Mouse (Mus musculus) neural tube, embryonic 13.5 days (tissue): ENCODE results near the gene Tor3a. TPM values are rescaled to one million over a fixed set of nuclear protein-coding genes. Genes with fewer than 3 reads are reported as not detected.

Experiments used
- ATAC-seq: fragments of 200-750 bp; cut with Nextera tagmentation; 2 replicates; pipeline ENCODE4 v1.8.0; 2017; ENCODE audit warnings: low read depth, mild to moderate bottlenecking, moderate TSS enrichment, moderate library complexity
- H3K27ac ChIP-seq: fragments of 300-500 bp; sonication (generic); replicated peaks from 2 replicates; pipeline ENCODE4 v1.5.1; 2015; ENCODE audit warnings: moderate library complexity, mild to moderate bottlenecking, inconsistent platforms
- H3K27me3 ChIP-seq: fragments of 300-500 bp; sonication (generic); 2 replicates; pipeline ENCODE4 v1.6.1; 2015; ENCODE audit warnings: mild to moderate bottlenecking, inconsistent platforms
- H3K36me3 ChIP-seq: fragments of 300-500 bp; sonication (generic); 2 replicates; pipeline ENCODE4 v1.6.1; 2015; ENCODE audit warnings: mild to moderate bottlenecking, inconsistent platforms
- H3K4me1 ChIP-seq: fragments of 300-500 bp; sonication (generic); replicated peaks from 2 replicates; pipeline ENCODE4 v1.6.1; 2015; ENCODE audit warnings: inconsistent platforms
- H3K4me2 ChIP-seq: fragments of 300-500 bp; sonication (generic); 2 replicates; pipeline ENCODE4 v1.6.1; 2015; ENCODE audit warnings: inconsistent platforms, mild to moderate bottlenecking, moderate library complexity
- H3K4me3 ChIP-seq: fragments of 300-500 bp; sonication (generic); 2 replicates; pipeline ENCODE4 v1.5.1; 2015; ENCODE audit warnings: mild to moderate bottlenecking, inconsistent platforms
- H3K9ac ChIP-seq: fragments of 300-500 bp; sonication (generic); 2 replicates; pipeline ENCODE4 v1.6.1; 2015; ENCODE audit warnings: moderate library complexity, mild to moderate bottlenecking, inconsistent platforms
- H3K9me3 ChIP-seq: fragments of 300-500 bp; sonication (generic); 2 replicates; pipeline ENCODE4 v1.6.1; 2016; ENCODE audit warnings: inconsistent platforms
- WGBS: fragments of 180-500 bp; shearing (Covaris S2); methylation state at CpG from one replicate; pipeline ENCODE4 v1.1.7; 2015; 5-methylcytosine and 5-hydroxymethylcytosine counted together
- polyA plus RNA-seq: library from polyadenylated mRNA; unstranded; fragments of >200 nt; fragmentation: Nextera tagmentation; extraction: Ambion mirVana; gene quantifications from 2 replicates; pipeline ENCODE4 v1.2.1, GENCODE M21; 2015

Tor3a gene
- polyA plus RNA-seq, 1 experiment from 2014 or later: 3.2 TPM

- WGBS: 85% methylated on average over 3 of the region's 3 CpGs
- no peak overlapping the region for H3K4me3 ChIP-seq
Observed at GRCm38 (mm10) chr1:156620951-156621350, 53.2 kb downstream of the Tor3a start.

GRCm38 (mm10) chr1:156620292-156620909 is 53.8 kb downstream of the Tor3a start:
- H3K27me3 ChIP-seq: no peaks in the 10 kb centered on the region
- no peaks in the 10 kb centered on the region for H3K9me3 ChIP-seq
- no peak for ATAC-seq
- H3K9ac ChIP-seq: no peak overlapping the region
- 74% methylated on average over 4 of the region's 4 CpGs for WGBS
- H3K27ac ChIP-seq: no peak overlapping the region
- no peak overlapping the region for H3K4me2 ChIP-seq
- peaks cover 7% of the 10 kb centered on the region for H3K36me3 ChIP-seq
- H3K4me3 ChIP-seq: no peak overlapping the region
- H3K4me1 ChIP-seq: peaks cover 37% of the 10 kb centered on the region

More at GRCm38 (mm10) chr1:156620951-156621350, 53.2 kb downstream of the Tor3a start:
- Histone ChIP-seq H3K27me3 (no peaks in the 10 kb centered on the region), H3K4me2 (no peak overlapping the region), H3K4me1 (peaks cover 32% of the 10 kb centered on the region), H3K36me3 (peaks cover 12% of the 10 kb centered on the region), H3K9ac (no peak overlapping the region), H3K27ac (no peak overlapping the region), H3K9me3 (no peaks in the 10 kb centered on the region)
- ATAC-seq: no peak

- Histone ChIP-seq H3K9me3 (no peaks in the 10 kb centered on the region), H3K4me2 (0 out of 2 replicates have a peak overlapping the region, but pooled peaks have one; percentile 11), H3K27ac (no peak overlapping the region), H3K36me3 (peaks cover 5% of the 10 kb centered on the region), H3K4me1 (peaks cover 54% of the 10 kb centered on the region), H3K4me3 (no peak overlapping the region), H3K27me3 (no peaks in the 10 kb centered on the region), H3K9ac (no peak overlapping the region)
- no peak for ATAC-seq
- WGBS: 52% methylated on average over 4 of the region's 4 CpGs
Observed at GRCm38 (mm10) chr1:156617811-156618210, 56.3 kb downstream of the Tor3a start.

- H3K36me3 ChIP-seq: no peaks in the 10 kb centered on the region
- peak overlapping the region; percentile 3; the same call in 1 of the 2 replicates for H3K27ac ChIP-seq
- 0 out of 2 replicates have a peak overlapping the region, but pooled peaks have one; percentile 4 for H3K4me3 ChIP-seq
- H3K27me3 ChIP-seq: no peaks in the 10 kb centered on the region
- H3K9me3 ChIP-seq: no peaks in the 10 kb centered on the region
- peak overlapping the region; percentile 25 for H3K4me2 ChIP-seq
- H3K9ac ChIP-seq: no peak overlapping the region
- WGBS: 28% methylated on average over 12 of the region's 12 CpGs
- no peak for ATAC-seq
- peaks cover 54% of the 10 kb centered on the region for H3K4me1 ChIP-seq
Observed at GRCm38 (mm10) chr1:156616989-156617598, 57.1 kb downstream of the Tor3a start.

GRCm38 (mm10) chr1:156615381-156616133 is 58.6 kb downstream of the Tor3a start:
- Histone ChIP-seq H3K27me3 (no peaks in the 10 kb centered on the region), H3K4me3 (peak overlapping the region; percentile 10; the same call in 1 of the 2 replicates), H3K9ac (0 out of 2 replicates have a peak overlapping the region, but pooled peaks have one; percentile 22), H3K27ac (peak overlapping the region; percentile 59; the same call in 1 of the 2 replicates), H3K4me1 (peaks cover 54% of the 10 kb centered on the region), H3K4me2 (peak overlapping the region; percentile 44), H3K9me3 (no peaks in the 10 kb centered on the region), H3K36me3 (no peaks in the 10 kb centered on the region)
- peak; percentile 55 for ATAC-seq
- WGBS: 10% methylated on average over 13 of the region's 13 CpGs

GRCm38 (mm10) chr1:156614710-156615109 is 59.4 kb downstream of the Tor3a start:
- no peak overlapping the region for H3K4me2 ChIP-seq
- no peaks in the 10 kb centered on the region for H3K9me3 ChIP-seq
- 89% methylated on average over 1 of the region's 1 CpGs for WGBS
- H3K4me1 ChIP-seq: peaks cover 49% of the 10 kb centered on the region
- H3K27me3 ChIP-seq: no peaks in the 10 kb centered on the region
- no peaks in the 10 kb centered on the region for H3K36me3 ChIP-seq
- H3K27ac ChIP-seq: no peak overlapping the region
- no peak for ATAC-seq
- no peak overlapping the region for H3K9ac ChIP-seq
- no peak overlapping the region for H3K4me3 ChIP-seq

GRCm38 (mm10) chr1:156613855-156614530 is 60.2 kb downstream of the Tor3a start:
- H3K9ac ChIP-seq: peak overlapping the region; percentile 26; the same call in 1 of the 2 replicates
- H3K36me3 ChIP-seq: no peaks in the 10 kb centered on the region
- no peaks in the 10 kb centered on the region for H3K27me3 ChIP-seq
- H3K4me3 ChIP-seq: no peak overlapping the region
- peak overlapping the region; percentile 30 for H3K4me2 ChIP-seq
- H3K27ac ChIP-seq: peak overlapping the region; percentile 82
- H3K9me3 ChIP-seq: no peaks in the 10 kb centered on the region
- ATAC-seq: peak; percentile 54
- WGBS: 6% methylated on average over 9 of the region's 9 CpGs
- peaks cover 49% of the 10 kb centered on the region for H3K4me1 ChIP-seq

GRCm38 (mm10) chr1:156610257-156610656 is 63.9 kb downstream of the Tor3a start:
- Histone ChIP-seq H3K27ac (no peak overlapping the region), H3K4me1 (peaks cover 27% of the 10 kb centered on the region), H3K9ac (no peak overlapping the region), H3K27me3 (no peaks in the 10 kb centered on the region), H3K9me3 (no peaks in the 10 kb centered on the region), H3K36me3 (no peaks in the 10 kb centered on the region), H3K4me3 (no peak overlapping the region), H3K4me2 (no peak overlapping the region)
- 93% methylated on average over 1 of the region's 1 CpGs for WGBS
- ATAC-seq: no peak

GRCm38 (mm10) chr1:156608496-156608895 is 65.7 kb downstream of the Tor3a start:
- Histone ChIP-seq H3K4me2 (no peak overlapping the region), H3K36me3 (no peaks in the 10 kb centered on the region), H3K9ac (no peak overlapping the region), H3K4me1 (peaks cover 19% of the 10 kb centered on the region), H3K27ac (no peak overlapping the region), H3K4me3 (no peak overlapping the region), H3K27me3 (no peaks in the 10 kb centered on the region), H3K9me3 (no peaks in the 10 kb centered on the region)
- WGBS: 92% methylated on average over 2 of the region's 2 CpGs
- no peak for ATAC-seq

GRCm38 (mm10) chr1:156605940-156606339 is 68.2 kb downstream of the Tor3a start:
- no peaks in the 10 kb centered on the region for H3K9me3 ChIP-seq
- no peak overlapping the region for H3K9ac ChIP-seq
- no peak overlapping the region for H3K4me3 ChIP-seq
- H3K36me3 ChIP-seq: no peaks in the 10 kb centered on the region
- peaks cover 18% of the 10 kb centered on the region for H3K4me1 ChIP-seq
- 71% methylated on average over 2 of the region's 2 CpGs for WGBS
- no peak overlapping the region for H3K4me2 ChIP-seq
- no peaks in the 10 kb centered on the region for H3K27me3 ChIP-seq
- ATAC-seq: no peak
- no peak overlapping the region for H3K27ac ChIP-seq

GRCm38 (mm10) chr1:156605094-156605866 is 68.9 kb downstream of the Tor3a start:
- 0 out of 2 replicates have a peak, but pooled peaks have one; percentile 19 for ATAC-seq
- H3K36me3 ChIP-seq: no peaks in the 10 kb centered on the region
- H3K9me3 ChIP-seq: no peaks in the 10 kb centered on the region
- 69% methylated on average over 12 of the region's 12 CpGs for WGBS
- H3K27ac ChIP-seq: no peak overlapping the region
- no peak overlapping the region for H3K9ac ChIP-seq
- peaks cover 18% of the 10 kb centered on the region for H3K4me1 ChIP-seq
- H3K4me2 ChIP-seq: no peak overlapping the region
- H3K4me3 ChIP-seq: no peak overlapping the region
- no peaks in the 10 kb centered on the region for H3K27me3 ChIP-seq
